ENCODE assay signal across 10 mouse cellular contexts in genomic region chr7:98804841-98805772, GRCm38 (mm10). TPM values are rescaled to one million over a fixed set of nuclear protein-coding genes. Genes with fewer than 3 reads are reported as not detected.
A peak's percentile ranks its signal among the peaks of the same experiment; 100 is the strongest.
DNase-seq lines count a peak whose midpoint lies in the region; ATAC-seq and TF ChIP-seq lines count a peak whose summit lies in the region.
"Had no signal": no experiment of that assay in that cellular context is flagged by ENCODE, and none has a peak within 500 bp of the region (broad histone marks: within the 10 kb centered on the region; RNA-seq: fewer than 3 reads in every experiment).

No protein-coding gene starts in this region.

- H3K79me2 ChIP-seq in C2C12 (ENCODE audit: control insufficient read depth, insufficient read depth) = no peaks in the 10 kb centered on the region
- H3K79me2 ChIP-seq in macrophage (ENCODE audit: inconsistent target) = no peaks in the 10 kb centered on the region
- H3K79me2 ChIP-seq in heart, adult 2 months (replicated peaks; ENCODE audit: control insufficient read depth, insufficient read depth, low read length) = no peaks in the 10 kb centered on the region

- 34% methylated on average over 12 of the region's 12 CpGs for WGBS in macrophage (ENCODE audit: missing documents)
- 46% methylated on average over 12 of the region's 12 CpGs for WGBS in heart, adult 2 months

- TF ChIP-seq POLR2A in heart, adult 2 months (IDR thresholded peaks at IDR 0.05; ENCODE audit: insufficient read depth, low read depth, low read length) = no peak

- peaks cover 3% of the 10 kb centered on the region; the same call in 1 of the 2 replicates for H3K4me1 ChIP-seq in heart, adult 2 months (ENCODE audit: control insufficient read depth, insufficient read depth, low read length)

- DNase-seq in heart, adult 11 months = peak; percentile 89
- DNase-seq in heart, postnatal 36 days = no peak
- no peak for DNase-seq in layer of hippocampus, adult 9-11 months
- no peak for DNase-seq in heart, adult 18-20 months
- no peak for DNase-seq in heart, adult 2 months

- TF ChIP-seq EP300 in heart, adult 2 months (IDR thresholded peaks at IDR 0.05; ENCODE audit: insufficient read depth, low read depth, low read length) = no peak

- ATAC-seq in granulocyte monocyte progenitor cell, adult 5-6 weeks (replicated peaks; ENCODE audit: poor library complexity, severe bottlenecking) = peak; percentile 74

- H3K36me3 ChIP-seq in C2C12 (ENCODE audit: control insufficient read depth, insufficient read depth) (no peaks in the 10 kb centered on the region), macrophage (ENCODE audit: inconsistent target) (no peaks in the 10 kb centered on the region)
- H3K36me3 ChIP-seq in heart, adult 2 months (ENCODE audit: control insufficient read depth, insufficient read depth, low read length) = no peaks in the 10 kb centered on the region
- H3K36me3 ChIP-seq: heart, embryonic 15.5 days had no signal

- H3K27ac ChIP-seq in macrophage = peak overlapping the region; percentile 65
- no peak overlapping the region for H3K27ac ChIP-seq in heart, adult 2 months
- H3K27ac ChIP-seq: heart, embryonic 15.5 days had no signal

- no peak for TF ChIP-seq CTCF in C2C12 (IDR thresholded peaks at IDR 0.05; ENCODE audit: control insufficient read depth, insufficient read depth, insufficient read length)
- no peak for TF ChIP-seq CTCF in heart, adult 2 months (IDR thresholded peaks at IDR 0.05)

- no peak overlapping the region for H3ac ChIP-seq in C2C12 (ENCODE audit: control insufficient read depth, insufficient read length, low read depth)

- H3K79me3 ChIP-seq in C2C12 (ENCODE audit: low read depth) = no peaks in the 10 kb centered on the region

- H3K9ac ChIP-seq in heart, adult 2 months (ENCODE audit: low read depth, low read length) = no peak overlapping the region
- H3K9ac ChIP-seq: heart, embryonic 15.5 days had no signal

- no peaks in the 10 kb centered on the region for H3K27me3 ChIP-seq in C2C12 (ENCODE audit: control insufficient read depth, insufficient read depth, insufficient read length)
- no peaks in the 10 kb centered on the region for H3K27me3 ChIP-seq in heart, adult 2 months (ENCODE audit: control insufficient read depth, insufficient read depth, low read length)
- H3K27me3 ChIP-seq: heart, embryonic 15.5 days had no signal

- intact Hi-C loops in heart, postnatal 36 days (cut with DNase I) = no loop called here
- intact Hi-C loops in heart, adult 2 months (cut with DNase I) = no loop called here

- H3K4me3 ChIP-seq in C2C12 (ENCODE audit: insufficient read depth, poor library complexity, severe bottlenecking) = no peak overlapping the region
- no peak overlapping the region for H3K4me3 ChIP-seq in macrophage (ENCODE audit: inconsistent target)
- no peak overlapping the region for H3K4me3 ChIP-seq in heart, adult 2 months
- H3K4me3 ChIP-seq: erythroblast, embryonic 14.5 days; heart, embryonic 15.5 days had no signal

TF ChIP-seq in C2C12, 6 proteins besides CTCF, POLR2A, EP300 and RAD21:
- TF ChIP-seq USF1 (IDR thresholded peaks at IDR 0.05; ENCODE audit: low read depth) = peak; percentile 45
- no peak for TF ChIP-seq MYOG (IDR thresholded peaks at IDR 0.05; ENCODE audit: control insufficient read depth, extremely low read depth, insufficient read length)
TF ChIP-seq in C2C12: peak in this region for 1.

RNA-seq across cellular contexts. Expression of gene Wnt11, which starts 29.8 kb away (rescaled TPM):
- 1 to 10 TPM; 5.1 to 9.2 TPM for total RNA-seq in heart, postnatal 36 days (2021)
- 0.44 TPM for polyA plus RNA-seq in C2C12 (2012; fragmentation: generic; extraction: Trizol)
- total RNA-seq in granulocyte monocyte progenitor cell, adult 5-6 weeks (2014; fragmentation: Nextera tagmentation) = not detected in 2 replicates
- not detected in 2 replicates for total RNA-seq in granulocyte monocyte progenitor cell, adult 5-6 weeks (2017)
- total RNA-seq in macrophage (2018; cell fraction: chromatin; rRNA removed) = not detected
- under 1 TPM in 10 of 26 experiments, not detected in 16; 0.09 to 0.26 (median 0.15) TPM for total RNA-seq in macrophage (2018; cell fraction: cytosol; rRNA removed)
- under 1 TPM in 4 of 26 experiments, not detected in 22; 0.13 to 0.41 (median 0.37) TPM for total RNA-seq in macrophage (2018; cell fraction: nucleus; rRNA removed)
- polyA plus RNA-seq in macrophage (2018) = not detected in 3 replicates
- total RNA-seq in heart, adult 18-20 months (2021) = 1 to 10 TPM; 5.2 to 5.8 TPM
- total RNA-seq in heart, adult 2 months (2021) = 1 to 10 TPM; 4.8 to 7.3 TPM
- 6.2 and 9.0 TPM in 2 replicates for polyA plus RNA-seq in heart, adult 2 months (2012; rRNA removed)
- polyA plus RNA-seq: erythroblast, embryonic 14.5 days had no signal

Comparison
In these comparisons a context has a peak if more than half of its experiments do, and no peak if none do; other contexts are left out.
1. RNA of gene Wnt11, which starts 29.8 kb away (total RNA-seq): 5.1 to 9.2 TPM in heart, postnatal 36 days, 4.8 to 7.3 TPM in heart, adult 2 months and 5.2 to 5.8 TPM in heart, adult 18-20 months; not detected in granulocyte monocyte progenitor cell, adult 5-6 weeks; every median in the first group is over 4 times any median in the second.